Mouse (Mus musculus) erythroblast, embryonic 14.5 days (primary cell): Measurements from ENCODE around the gene Slc41a2.

Source experiments
- GATA1 ChIP-seq: IDR thresholded peaks from 2 replicates; pipeline ENCODE4 v1.6.1; 2012; ENCODE audit warnings: low read length, inconsistent platforms, mixed read lengths
- TAL1 ChIP-seq: IDR thresholded peaks from 3 replicates; pipeline ENCODE4 v1.6.1; 2012; ENCODE audit warnings: low read length, inconsistent platforms, mixed read lengths

- no peak for TF ChIP-seq TAL1
- TF ChIP-seq GATA1: no peak
These were observed 117.5 kb downstream of the Slc41a2 start for GRCm38 (mm10) chr10:83220217-83220616.
